Mouse (Mus musculus): Measurements from ENCODE around the gene Tbc1d9b. TPM values are rescaled to one million over a fixed set of nuclear protein-coding genes. Genes with fewer than 3 reads are reported as not detected.

Gene Tbc1d9b
- polyA plus RNA-seq, 1 experiment: 58.7 TPM

GRCm38 (mm10) chr11:50210505-50211151 is 79.4 kb downstream of the Tbc1d9b start, which contains the start of the genes Sqstm1 and Mgat4b:
TSS of gene Sqstm1 (minus strand) at chr11:50210827.
TSS of gene Mgat4b (plus strand) at chr11:50210890.
- peaks cover 19% of the 10 kb centered on the region for H3K36me3 ChIP-seq (ENCODE audit: control insufficient read depth, insufficient read depth, low read length)
- peak within 1 kb of the TSS; percentile 83 for H3K27ac ChIP-seq (ENCODE audit: control insufficient read depth, insufficient read depth, low read length)
- DNase-seq: peak; percentile 78
- TF ChIP-seq POLR2A (IDR thresholded peaks at IDR 0.05; ENCODE audit: control insufficient read depth, extremely low read depth, insufficient read depth, low read length, poor library complexity): peak; percentile 95
- TF ChIP-seq CTCF (IDR thresholded peaks at IDR 0.05; ENCODE audit: borderline replicate concordance, control insufficient read depth, extremely low read depth, insufficient read depth, low read length, poor library complexity): peak; percentile 51; the same call in 1 of the 2 replicates
- H3K4me3 ChIP-seq (ENCODE audit: control insufficient read depth, insufficient read depth, low read length): peak within 1 kb of the TSS; percentile 93
- no peaks in the 10 kb centered on the region for H3K27me3 ChIP-seq (ENCODE audit: control insufficient read depth, insufficient read depth, low read length)
- under 1% methylated on average over 48 of the region's 48 CpGs for WGBS
- peaks cover 7% of the 10 kb centered on the region for H3K4me1 ChIP-seq (replicated peaks; ENCODE audit: control insufficient read depth, insufficient read depth, low read length)

- 92% methylated on average over 3 of the region's 3 CpGs for WGBS
- Histone ChIP-seq H3K27ac (ENCODE audit: control insufficient read depth, insufficient read depth, low read length) (no peak overlapping the region; the same call in 1 of the 2 replicates), H3K4me1 (replicated peaks; ENCODE audit: control insufficient read depth, insufficient read depth, low read length) (peaks cover 7% of the 10 kb centered on the region), H3K4me3 (ENCODE audit: control insufficient read depth, insufficient read depth, low read length) (no peak overlapping the region; the same call in 1 of the 2 replicates), H3K36me3 (ENCODE audit: control insufficient read depth, insufficient read depth, low read length) (peaks cover 10% of the 10 kb centered on the region), H3K27me3 (ENCODE audit: control insufficient read depth, insufficient read depth, low read length) (no peaks in the 10 kb centered on the region)
- DNase-seq: no peak
- TF ChIP-seq POLR2A (IDR thresholded peaks at IDR 0.05; ENCODE audit: control insufficient read depth, extremely low read depth, insufficient read depth, low read length, poor library complexity) (no peak), CTCF (IDR thresholded peaks at IDR 0.05; ENCODE audit: borderline replicate concordance, control insufficient read depth, extremely low read depth, insufficient read depth, low read length, poor library complexity) (no peak)
Measured at GRCm38 (mm10) chr11:50211322-50212059, 80.3 kb downstream of the Tbc1d9b start.

- TF ChIP-seq CTCF (IDR thresholded peaks at IDR 0.05; ENCODE audit: borderline replicate concordance, control insufficient read depth, extremely low read depth, insufficient read depth, low read length, poor library complexity) (no peak), POLR2A (IDR thresholded peaks at IDR 0.05; ENCODE audit: control insufficient read depth, extremely low read depth, insufficient read depth, low read length, poor library complexity) (no peak)
- H3K4me1 ChIP-seq (replicated peaks; ENCODE audit: control insufficient read depth, insufficient read depth, low read length): peaks cover 7% of the 10 kb centered on the region
- no peak overlapping the region for H3K27ac ChIP-seq (ENCODE audit: control insufficient read depth, insufficient read depth, low read length)
- H3K36me3 ChIP-seq (ENCODE audit: control insufficient read depth, insufficient read depth, low read length): 0 out of 2 replicates have a peak, but pooled peaks cover 3% of the 10 kb centered on the region
- 84% methylated on average over 3 of the region's 3 CpGs for WGBS
- no peaks in the 10 kb centered on the region for H3K27me3 ChIP-seq (ENCODE audit: control insufficient read depth, insufficient read depth, low read length)
- no peak overlapping the region for H3K4me3 ChIP-seq (ENCODE audit: control insufficient read depth, insufficient read depth, low read length)
- DNase-seq: no peak
Measured at GRCm38 (mm10) chr11:50212060-50212739, 81.0 kb downstream of the Tbc1d9b start.

GRCm38 (mm10) chr11:50212848-50213758 is 81.9 kb downstream of the Tbc1d9b start:
- H3K4me1 ChIP-seq (replicated peaks; ENCODE audit: control insufficient read depth, insufficient read depth, low read length): peaks cover 7% of the 10 kb centered on the region
- WGBS: 86% methylated on average over 11 of the region's 11 CpGs
- H3K27ac ChIP-seq (ENCODE audit: control insufficient read depth, insufficient read depth, low read length): no peak overlapping the region
- H3K4me3 ChIP-seq (ENCODE audit: control insufficient read depth, insufficient read depth, low read length): no peak overlapping the region
- DNase-seq: no peak
- no peak for TF ChIP-seq CTCF (IDR thresholded peaks at IDR 0.05; ENCODE audit: borderline replicate concordance, control insufficient read depth, extremely low read depth, insufficient read depth, low read length, poor library complexity)
- TF ChIP-seq POLR2A (IDR thresholded peaks at IDR 0.05; ENCODE audit: control insufficient read depth, extremely low read depth, insufficient read depth, low read length, poor library complexity): no peak
- no peaks in the 10 kb centered on the region for H3K27me3 ChIP-seq (ENCODE audit: control insufficient read depth, insufficient read depth, low read length)
- no peaks in the 10 kb centered on the region for H3K36me3 ChIP-seq (ENCODE audit: control insufficient read depth, insufficient read depth, low read length)

GRCm38 (mm10) chr11:50214631-50215030 is 83.4 kb downstream of the Tbc1d9b start:
- no peak for TF ChIP-seq CTCF (IDR thresholded peaks at IDR 0.05; ENCODE audit: borderline replicate concordance, control insufficient read depth, extremely low read depth, insufficient read depth, low read length, poor library complexity)
- no peak for TF ChIP-seq POLR2A (IDR thresholded peaks at IDR 0.05; ENCODE audit: control insufficient read depth, extremely low read depth, insufficient read depth, low read length, poor library complexity)
- H3K27ac ChIP-seq (ENCODE audit: control insufficient read depth, insufficient read depth, low read length): no peak overlapping the region
- H3K4me1 ChIP-seq (replicated peaks; ENCODE audit: control insufficient read depth, insufficient read depth, low read length): peaks cover 7% of the 10 kb centered on the region
- H3K36me3 ChIP-seq (ENCODE audit: control insufficient read depth, insufficient read depth, low read length): no peaks in the 10 kb centered on the region
- WGBS: 95% methylated on average over 6 of the region's 6 CpGs
- no peak for DNase-seq
- no peaks in the 10 kb centered on the region for H3K27me3 ChIP-seq (ENCODE audit: control insufficient read depth, insufficient read depth, low read length)
- no peak overlapping the region for H3K4me3 ChIP-seq (ENCODE audit: control insufficient read depth, insufficient read depth, low read length)
